Mouse (Mus musculus) C3H10T1/2 (cell line): ENCODE results near the gene Brd7. TPM values are rescaled to one million over a fixed set of nuclear protein-coding genes. Genes with fewer than 3 reads are reported as not detected.

Experiments
- polyA plus RNA-seq, 2 experiments: library from polyadenylated mRNA; unstranded; fragments of >200 nt; fragmentation: generic; extraction: Trizol; gene quantifications; one replicate each; pipeline ENCODE4 v1.2.1; 2012; ENCODE audit warnings: missing spikeins in 2 of 2

The Brd7 gene
- 10 to 100 TPM in 1 of 2 experiments, 1 to 10 TPM in 1; 7.1 to 40.5 TPM for polyA plus RNA-seq

GRCm38 (mm10) chr8:88361708-88362428 is at the start of gene Brd7:
Brd7 (minus strand) TSS chr8:88362194.

Other genes with a start within 250 kb of the Brd7 start
- 10 to 100 TPM in 1 of 2 experiments, 1 to 10 TPM in 1; 1.8 to 19.1 TPM for gene Cnep1r1, start 243.4 kb downstream of the Brd7 start, polyA plus RNA-seq
- 10 to 100 TPM in 1 of 2 experiments, 1 to 10 TPM in 1; 8.0 to 19.2 TPM for gene Heatr3, start 224.3 kb downstream of the Brd7 start, polyA plus RNA-seq
- gene Tent4b, start 163.0 kb downstream of the Brd7 start, polyA plus RNA-seq, result 1 to 10 TPM in 1 of 2 experiments, under 1 TPM in 1; 0.46 to 3.6 TPM
- gene Adcy7, start 89.8 kb downstream of the Brd7 start, polyA plus RNA-seq, result 10 to 100 TPM in 1 of 2 experiments, 1 to 10 TPM in 1; 2.4 to 13.2 TPM
- gene Nkd1, start 159.2 kb upstream of the Brd7 start, polyA plus RNA-seq, result under 1 TPM in 1 of 2 experiments, not detected in 1; 0.64 TPM